Mouse (Mus musculus) forebrain, embryonic 16.5 days (tissue): ENCODE measurements around the gene Akr1c19. TPM values are rescaled to one million over a fixed set of nuclear protein-coding genes. Genes with fewer than 3 reads are reported as not detected.
"Not testable (repeated sequence)": the region's sequence is repeated elsewhere in the genome, so short reads cannot be mapped to it uniquely, and the experiment has no call there.

Experiments used
- ATAC-seq: fragments of 200-750 bp; cut with Nextera tagmentation; 2 replicates; pipeline ENCODE4 v1.8.0; 2017; ENCODE audit warnings: mild to moderate bottlenecking, moderate library complexity
- H3K27ac ChIP-seq: fragments of 300-500 bp; sonication (generic); 2 replicates; pipeline ENCODE4 v1.5.1; 2014; ENCODE audit warnings: low read length, control low read depth
- H3K27me3 ChIP-seq: fragments of 300-500 bp; sonication (generic); replicated peaks from 2 replicates; pipeline ENCODE4 v1.6.1; 2014; ENCODE audit warnings: low read length; ENCODE audit not compliant: control insufficient read depth, insufficient read depth
- H3K36me3 ChIP-seq: fragments of 300-500 bp; sonication (generic); 2 replicates; pipeline ENCODE4 v1.6.1; 2014; ENCODE audit not compliant: control insufficient read depth, insufficient read depth
- H3K4me1 ChIP-seq: fragments of 300-500 bp; sonication (generic); replicated peaks from 2 replicates; pipeline ENCODE4 v1.6.1; 2014; ENCODE audit warnings: low read length; ENCODE audit not compliant: control insufficient read depth, insufficient read depth
- H3K4me2 ChIP-seq: fragments of 300-500 bp; sonication (generic); 2 replicates; pipeline ENCODE4 v1.6.1; 2014; ENCODE audit warnings: mild to moderate bottlenecking, low read length, control low read depth
- H3K4me3 ChIP-seq: fragments of 300-500 bp; sonication (generic); replicated peaks from 2 replicates; pipeline ENCODE4 v1.5.1; 2014; ENCODE audit warnings: mild to moderate bottlenecking, low read length, control low read depth
- H3K9ac ChIP-seq: fragments of 300-500 bp; sonication (generic); replicated peaks from 2 replicates; pipeline ENCODE4 v1.6.1; 2014; ENCODE audit warnings: low read depth, low read length, control low read depth
- H3K9me3 ChIP-seq: fragments of 300-500 bp; sonication (generic); 2 replicates; pipeline ENCODE4 v1.6.1; 2016; ENCODE audit warnings: low read length; ENCODE audit not compliant: control insufficient read depth
- WGBS: fragments of 180-500 bp; shearing (Covaris S2); extraction: QIAGEN DNeasy Blood & Tissue Kit; methylation state at CpG from one replicate; pipeline ENCODE4 v1.1.7; 2014; 5-methylcytosine and 5-hydroxymethylcytosine counted together
- polyA plus RNA-seq: library from polyadenylated mRNA; unstranded; fragments of >200 nt; fragmentation: Nextera tagmentation; extraction: Ambion mirVana; gene quantifications from 2 replicates; pipeline ENCODE4 v1.2.1, GENCODE M21; 2015

The Akr1c19 gene
- polyA plus RNA-seq, result 8.6 and 9.7 TPM in 2 replicates

GRCm38 (mm10) chr13:4228441-4228840 is at the start of gene Akr1c19:
TSS of gene Akr1c19 (plus strand) at chr13:4228700.
- Histone ChIP-seq H3K36me3 (no peaks in the 10 kb centered on the region), H3K27me3 (no peaks in the 10 kb centered on the region), H3K27ac (no peak within 1 kb of the TSS), H3K4me1 (no peaks in the 10 kb centered on the region), H3K4me2 (no peak within 1 kb of the TSS), H3K9ac (no peak within 1 kb of the TSS), H3K4me3 (no peak within 1 kb of the TSS), H3K9me3 (no peaks in the 10 kb centered on the region)
- ATAC-seq, result no peak
- WGBS, result 65% methylated on average over 1 of the region's 1 CpGs

GRCm38 (mm10) chr13:4181321-4181720 is 47.2 kb upstream of the Akr1c19 start:
- ATAC-seq, H3K9ac ChIP-seq, H3K4me1 ChIP-seq, H3K4me2 ChIP-seq, H3K9me3 ChIP-seq, H3K36me3 ChIP-seq, H3K27ac ChIP-seq, H3K4me3 ChIP-seq, H3K27me3 ChIP-seq: not testable (repeated sequence)
- 93% methylated on average over 4 of the region's 4 CpGs for WGBS

DNA sequence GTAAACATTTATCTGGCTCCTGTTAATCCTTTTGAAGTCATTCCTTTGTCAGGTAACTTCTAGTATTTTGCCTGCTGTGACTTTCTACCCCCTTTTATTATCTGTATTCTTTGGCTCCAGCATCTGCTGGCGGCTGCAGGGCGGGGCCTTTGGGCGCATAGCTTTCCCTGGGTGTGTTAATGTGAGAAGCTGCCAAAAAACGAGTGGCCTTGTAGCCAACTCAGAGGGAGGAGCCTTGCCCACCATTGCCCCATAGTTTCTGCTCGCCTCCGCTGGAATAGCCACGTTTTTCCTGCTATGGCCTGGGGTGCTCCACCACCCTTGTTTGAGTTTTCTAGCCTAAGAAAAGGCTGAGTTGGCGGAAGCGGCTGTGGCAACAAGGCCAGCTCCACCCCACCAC is 45.4 kb upstream of the Akr1c19 start:
- Histone ChIP-seq H3K27me3 (no peaks in the 10 kb centered on the region), H3K4me2 (no peak overlapping the region), H3K9me3 (no peaks in the 10 kb centered on the region), H3K36me3 (no peaks in the 10 kb centered on the region), H3K27ac (no peak overlapping the region), H3K4me1 (no peaks in the 10 kb centered on the region), H3K9ac (no peak overlapping the region), H3K4me3 (no peak overlapping the region)
- 70% methylated on average over 9 of the region's 9 CpGs for WGBS
- no peak for ATAC-seq

DNA sequence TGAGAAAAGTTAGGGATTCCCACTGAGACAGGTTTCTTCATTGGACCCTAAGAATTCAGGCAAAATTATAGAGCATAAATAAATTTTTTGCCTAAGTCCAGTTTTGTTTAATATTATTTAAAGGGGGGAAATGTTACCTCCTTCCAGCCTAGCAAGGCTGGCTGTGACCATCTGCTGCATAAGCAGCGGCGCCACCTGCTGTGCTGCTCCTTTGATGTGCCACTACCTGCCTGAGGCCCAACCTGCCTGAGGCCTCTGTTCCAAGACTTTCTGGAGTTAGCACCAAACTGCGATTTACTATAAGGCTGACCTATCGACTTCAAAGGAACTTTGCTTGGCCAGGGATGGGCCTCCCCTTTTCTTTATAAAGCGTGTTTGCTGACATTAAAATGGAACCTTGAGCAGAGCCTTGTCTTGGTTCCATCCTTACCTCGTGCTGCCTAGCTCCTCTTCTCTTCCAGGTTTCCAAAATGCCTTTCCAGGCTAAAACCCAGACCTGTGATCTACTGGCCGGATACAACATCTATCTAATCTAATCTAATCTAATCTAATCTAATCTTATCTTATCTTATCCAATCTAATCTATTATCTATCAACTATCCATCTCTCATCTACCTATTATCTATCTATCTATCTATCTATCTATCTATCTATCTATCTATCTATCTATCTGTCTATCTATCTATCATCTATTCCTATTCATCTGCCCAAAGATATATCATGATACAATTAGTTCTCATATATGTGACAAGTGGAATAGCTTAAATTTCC is 41.7 kb upstream of the Akr1c19 start:
- not testable (repeated sequence) for H3K27ac ChIP-seq, H3K36me3 ChIP-seq, ATAC-seq, H3K9ac ChIP-seq, H3K9me3 ChIP-seq, H3K4me1 ChIP-seq, H3K4me3 ChIP-seq, H3K4me2 ChIP-seq, H3K27me3 ChIP-seq
- 81% methylated on average over 7 of the region's 7 CpGs for WGBS

DNA sequence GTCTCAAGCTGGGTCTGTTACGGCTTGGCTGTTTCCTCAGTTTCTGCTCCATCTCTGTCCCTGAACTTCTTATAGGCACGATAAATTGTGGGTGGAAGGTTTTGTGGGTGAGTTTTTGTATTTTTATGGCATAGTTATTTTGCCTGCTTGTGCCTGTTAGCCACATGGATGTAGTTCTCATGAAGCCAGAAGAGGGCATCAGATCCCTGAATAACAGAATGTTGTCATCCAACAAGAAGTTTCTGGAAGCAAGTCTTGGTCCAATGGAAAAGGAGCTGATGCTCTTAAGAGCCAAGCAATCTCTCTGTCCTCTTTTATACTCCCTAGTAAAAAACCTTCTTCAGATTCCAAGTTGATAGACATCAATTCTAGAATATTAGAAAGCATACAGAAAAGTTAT is 40.3 kb upstream of the Akr1c19 start:
- Histone ChIP-seq H3K36me3 (no peaks in the 10 kb centered on the region), H3K27me3 (no peaks in the 10 kb centered on the region), H3K27ac (no peak overlapping the region), H3K4me3 (no peak overlapping the region), H3K4me2 (no peak overlapping the region), H3K4me1 (no peaks in the 10 kb centered on the region), H3K9ac (no peak overlapping the region), H3K9me3 (no peaks in the 10 kb centered on the region)
- ATAC-seq, result no peak
- WGBS, result 76% methylated on average over 2 of the region's 2 CpGs

DNA sequence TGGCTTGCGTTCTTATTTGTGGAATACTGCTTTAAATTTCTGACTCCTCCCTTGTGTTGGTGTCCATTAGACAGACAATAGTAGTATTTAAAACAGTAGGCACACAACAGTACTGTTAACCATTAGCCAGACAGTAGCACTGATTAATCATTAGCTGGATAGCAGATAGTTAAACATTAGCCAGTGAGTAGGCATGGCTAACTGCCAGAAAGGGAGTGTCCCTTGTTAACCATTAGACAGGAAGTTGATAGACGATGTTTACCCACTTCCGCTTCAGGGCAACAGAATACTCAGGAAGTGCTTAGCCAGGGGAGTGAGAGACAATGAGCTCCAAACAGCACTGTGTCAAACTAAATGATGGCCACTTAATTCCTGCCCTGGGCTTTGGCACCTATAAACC is 37.6 kb upstream of the Akr1c19 start, which contains the start of gene Akr1c13:
Akr1c13 (plus strand) TSS at position 247 of the 400 bp plus-strand sequence.
- no peak for ATAC-seq

GRCm38 (mm10) chr13:4192511-4192910 is 36.0 kb upstream of the Akr1c19 start:
- 75% methylated on average over 3 of the region's 3 CpGs for WGBS
- Histone ChIP-seq H3K9me3 (no peaks in the 10 kb centered on the region), H3K4me2 (no peak overlapping the region), H3K9ac (no peak overlapping the region), H3K4me1 (no peaks in the 10 kb centered on the region), H3K27me3 (no peaks in the 10 kb centered on the region), H3K4me3 (no peak overlapping the region), H3K27ac (no peak overlapping the region), H3K36me3 (no peaks in the 10 kb centered on the region)
- no peak for ATAC-seq

More for the DNA sequence above, 37.6 kb upstream of the Akr1c19 start, which contains the start of gene Akr1c13:
- H3K9me3 ChIP-seq, result no peaks in the 10 kb centered on the region
- WGBS, result 46% methylated on average over 3 of the region's 3 CpGs
- H3K36me3 ChIP-seq, result no peaks in the 10 kb centered on the region
- no peak within 1 kb of the TSS for H3K4me3 ChIP-seq
- no peak within 1 kb of the TSS for H3K27ac ChIP-seq
- no peaks in the 10 kb centered on the region for H3K27me3 ChIP-seq
- no peak within 1 kb of the TSS for H3K4me2 ChIP-seq
- H3K9ac ChIP-seq, result no peak within 1 kb of the TSS
- H3K4me1 ChIP-seq, result no peaks in the 10 kb centered on the region

- Histone ChIP-seq H3K9me3 (no peaks in the 10 kb centered on the region), H3K27me3 (no peaks in the 10 kb centered on the region), H3K4me3 (no peak overlapping the region), H3K4me2 (no peak overlapping the region), H3K36me3 (no peaks in the 10 kb centered on the region), H3K4me1 (no peaks in the 10 kb centered on the region), H3K9ac (no peak overlapping the region), H3K27ac (no peak overlapping the region)
- 36% methylated on average over 1 of the region's 1 CpGs for WGBS
- ATAC-seq, result no peak
Measured at GRCm38 (mm10) chr13:4206147-4206903, 22.2 kb upstream of the Akr1c19 start.

DNA sequence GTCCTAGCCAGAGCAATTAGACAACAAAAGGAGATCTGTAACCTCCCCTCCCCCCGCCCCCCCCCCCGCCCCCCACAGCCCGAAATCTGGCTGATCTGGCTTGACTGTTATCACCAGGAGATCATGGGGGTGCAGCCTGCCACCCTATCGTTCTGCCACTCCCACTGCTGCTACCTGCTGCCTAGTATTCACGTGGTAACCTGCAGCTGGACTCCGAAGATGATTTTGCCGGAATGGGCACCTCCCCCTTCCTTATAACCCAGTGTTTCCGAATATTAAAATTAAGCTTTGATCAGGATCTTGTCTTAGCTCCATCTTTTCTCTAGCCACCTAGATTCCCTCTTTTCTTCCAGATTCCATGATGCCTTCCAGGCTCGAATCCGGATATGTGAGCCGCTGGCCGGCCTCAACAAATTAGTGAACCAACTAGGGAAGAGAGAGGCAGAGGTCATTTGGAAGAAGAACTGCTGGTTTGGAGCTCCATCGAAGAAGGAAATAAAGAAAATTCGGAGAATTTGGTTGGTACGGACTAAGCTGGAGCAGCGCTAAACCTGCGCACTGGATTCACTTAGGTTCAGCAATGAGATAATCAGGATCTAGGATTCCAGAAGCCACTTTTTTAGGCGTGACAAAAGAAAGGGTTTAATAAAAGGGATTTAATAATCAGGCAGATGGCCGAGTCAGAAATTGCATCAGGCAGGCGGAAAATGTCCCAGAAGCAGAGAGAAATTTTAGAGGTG is 16.8 kb upstream of the Akr1c19 start:
- Histone ChIP-seq H3K27me3 (no peaks in the 10 kb centered on the region), H3K4me3 (no peak overlapping the region), H3K9me3 (no peaks in the 10 kb centered on the region), H3K27ac (no peak overlapping the region), H3K9ac (no peak overlapping the region), H3K4me2 (no peak overlapping the region), H3K36me3 (no peaks in the 10 kb centered on the region), H3K4me1 (no peaks in the 10 kb centered on the region)
- WGBS, result 71% methylated on average over 17 of the region's 20 CpGs
- ATAC-seq, result no peak
